14 mouse cellular contexts compared by ENCODE assay signal in genomic region chr6:5008166-5008565, GRCm38 (mm10).
"Had no signal": no experiment of that assay in that cellular context is flagged by ENCODE, and none has a peak within 500 bp of the region (broad histone marks: within the 10 kb centered on the region; RNA-seq: fewer than 3 reads in every experiment).

No protein-coding gene starts in this region.

- H3K27me3 ChIP-seq: kidney, embryonic 15.5 days; limb, embryonic 15.5 days; liver, embryonic 12.5 days; neural tube, embryonic 15.5 days had no signal

- DNase-seq: kidney, postnatal 4 days; lung, embryonic 14.5 days; lung, postnatal 10 days; lung, postnatal 4 days; midbrain, embryonic 14.5 days; thymus, adult 2 months; thymus, postnatal 25 days had no signal

- ATAC-seq: liver, embryonic 12.5 days had no signal

- H3K9ac ChIP-seq: kidney, embryonic 15.5 days; limb, embryonic 15.5 days; liver, embryonic 12.5 days; lung, embryonic 14.5 days; neural tube, embryonic 15.5 days had no signal

- H3K4me3 ChIP-seq: kidney, embryonic 15.5 days; layer of hippocampus, adult 2 months; limb, embryonic 15.5 days; liver, embryonic 12.5 days; midbrain, embryonic 10.5 days; myocyte; neural tube, embryonic 15.5 days had no signal

- H3K9me3 ChIP-seq: kidney, embryonic 15.5 days; limb, embryonic 15.5 days; liver, embryonic 12.5 days; midbrain, embryonic 10.5 days; neural tube, embryonic 15.5 days had no signal

- H3K4me2 ChIP-seq: limb, embryonic 15.5 days; liver, embryonic 12.5 days; lung, embryonic 14.5 days; neural tube, embryonic 15.5 days had no signal

- H3K36me3 ChIP-seq: kidney, embryonic 15.5 days; limb, embryonic 15.5 days; liver, embryonic 12.5 days; midbrain, embryonic 10.5 days; neural tube, embryonic 15.5 days had no signal

- H3K27ac ChIP-seq: kidney, embryonic 15.5 days; layer of hippocampus, adult 2 months; limb, embryonic 15.5 days; liver, embryonic 12.5 days; neural tube, embryonic 15.5 days had no signal
